Mouse (Mus musculus) bone marrow, adult 2 months (tissue): ENCODE measurements around the gene Fam222a.

Experiments used
- CTCF ChIP-seq: fragments of 200-500 bp; IDR thresholded peaks from 2 replicates; pipeline ENCODE4 v1.5.1; 2011; ENCODE audit warnings: low read length, control low read depth; ENCODE audit not compliant: control insufficient read depth, insufficient read depth
- POLR2A ChIP-seq: fragments of 200-500 bp; IDR thresholded peaks from 2 replicates; pipeline ENCODE4 v1.6.1; 2011; ENCODE audit warnings: low read depth, mild to moderate bottlenecking, control low read depth, low read length, borderline replicate concordance; ENCODE audit not compliant: control insufficient read depth

- TF ChIP-seq POLR2A (no peak), CTCF (no peak)
Observed at GRCm38 (mm10) chr5:114590043-114590913, 22.5 kb downstream of the Fam222a start.
